Mouse (Mus musculus): ENCODE data around the gene Gm815. TPM values are rescaled to one million over a fixed set of nuclear protein-coding genes. Genes with fewer than 3 reads are reported as not detected.

The Gm815 gene
- polyA plus RNA-seq, 1 experiment from 2014 or later, result not detected

DNA sequence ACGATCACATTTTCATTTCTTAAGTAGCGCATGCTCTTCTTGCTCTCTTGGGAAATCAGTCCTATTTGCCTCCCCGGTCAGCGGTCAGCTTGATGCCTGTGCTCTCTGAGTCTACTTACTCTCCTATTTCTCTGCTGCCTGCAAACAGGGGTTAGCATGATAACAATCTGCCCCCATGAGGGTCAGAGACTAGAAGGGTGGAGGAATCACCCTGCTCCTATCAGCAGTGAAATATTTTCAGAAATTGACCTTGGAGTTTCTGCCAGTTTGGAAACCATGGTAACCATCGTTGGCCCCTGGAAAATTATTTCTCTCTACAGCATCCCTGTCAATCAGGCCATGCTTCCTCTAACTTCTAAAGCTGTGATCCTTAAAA, 26.5 kb upstream of the Gm815 start:
- Histone ChIP-seq H3K4me2 (replicated peaks) (no peak overlapping the region), H3K27ac (peak overlapping the region; percentile 72; the same call in 1 of the 2 replicates), H3K4me3 (no peak overlapping the region), H3K9ac (no peak overlapping the region), H3K4me1 (peaks cover 14% of the 10 kb centered on the region), H3K36me3 (no peaks in the 10 kb centered on the region), H3K27me3 (no peaks in the 10 kb centered on the region; the same call in 1 of the 2 replicates), H3K9me3 (replicated peaks) (no peaks in the 10 kb centered on the region)
- 37% methylated on average over 5 of the region's 5 CpGs for WGBS
- ATAC-seq (ENCODE audit: low FRiP score), result no peak

GRCm38 (mm10) chr19:26863662-26864061, 22.0 kb upstream of the Gm815 start:
- Histone ChIP-seq H3K4me2 (replicated peaks) (no peak overlapping the region), H3K27ac (no peak overlapping the region), H3K27me3 (no peaks in the 10 kb centered on the region; the same call in 1 of the 2 replicates), H3K4me3 (no peak overlapping the region), H3K4me1 (peaks cover 22% of the 10 kb centered on the region), H3K9ac (no peak overlapping the region), H3K36me3 (no peaks in the 10 kb centered on the region), H3K9me3 (replicated peaks) (no peaks in the 10 kb centered on the region)
- ATAC-seq (ENCODE audit: low FRiP score), result no peak
- 72% methylated on average over 5 of the region's 5 CpGs for WGBS

DNA sequence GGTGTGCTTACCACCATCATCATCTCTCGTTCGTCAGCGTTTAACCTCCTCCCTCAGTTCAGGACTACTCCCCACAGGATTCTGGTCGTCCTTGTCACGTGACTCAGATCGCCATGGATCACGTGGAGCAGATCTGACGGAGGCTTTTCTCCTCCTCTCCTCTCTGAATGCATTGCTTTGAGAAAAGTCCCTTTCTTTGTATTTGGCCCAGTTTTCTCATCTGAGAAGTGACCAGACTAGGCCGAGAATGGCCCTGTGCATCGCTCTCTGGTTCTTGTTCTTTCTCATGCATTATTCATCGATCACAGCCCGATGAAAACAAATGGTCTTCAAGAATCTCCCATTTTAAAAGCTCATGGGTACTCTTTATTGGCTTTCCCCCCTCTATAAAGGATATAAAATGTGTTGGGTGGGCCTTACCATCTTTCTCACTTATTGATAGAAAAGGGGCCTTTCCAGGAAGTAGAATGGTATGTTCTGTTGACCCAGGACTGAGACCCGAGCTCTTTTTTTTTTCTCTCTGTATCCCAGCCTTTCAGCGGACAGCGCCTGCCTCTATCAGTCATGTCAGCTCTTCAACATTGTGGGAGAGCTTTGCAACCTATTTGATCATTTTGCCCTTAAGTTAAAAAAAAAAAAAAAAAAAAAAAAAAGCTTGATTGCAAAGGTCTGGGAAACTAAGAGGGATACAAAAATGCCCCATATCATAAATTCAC, 20.5 kb upstream of the Gm815 start:
- peak; percentile 24; the same call in 1 of the 2 replicates for ATAC-seq (ENCODE audit: low FRiP score)
- H3K9me3 ChIP-seq (replicated peaks), result no peaks in the 10 kb centered on the region
- no peaks in the 10 kb centered on the region; the same call in 1 of the 2 replicates for H3K27me3 ChIP-seq
- no peak overlapping the region for H3K4me3 ChIP-seq
- 48% methylated on average over 15 of the region's 15 CpGs for WGBS
- no peaks in the 10 kb centered on the region for H3K36me3 ChIP-seq
- H3K9ac ChIP-seq, result no peak overlapping the region
- H3K4me2 ChIP-seq (replicated peaks), result no peak overlapping the region; the same call in 1 of the 2 replicates
- peak overlapping the region; percentile 67 for H3K27ac ChIP-seq
- H3K4me1 ChIP-seq, result peaks cover 22% of the 10 kb centered on the region

- no peaks in the 10 kb centered on the region for H3K9me3 ChIP-seq (replicated peaks)
- H3K9ac ChIP-seq, result no peak overlapping the region
- H3K27me3 ChIP-seq, result no peaks in the 10 kb centered on the region; the same call in 1 of the 2 replicates
- peaks cover 28% of the 10 kb centered on the region for H3K4me1 ChIP-seq
- ATAC-seq (ENCODE audit: low FRiP score), result peak; percentile 78
- no peak overlapping the region for H3K4me2 ChIP-seq (replicated peaks)
- no peaks in the 10 kb centered on the region for H3K36me3 ChIP-seq
- H3K27ac ChIP-seq, result peak overlapping the region; percentile 67; the same call in 1 of the 2 replicates
- no peak overlapping the region for H3K4me3 ChIP-seq
- 19% methylated on average over 7 of the region's 7 CpGs for WGBS
These were observed 19.9 kb upstream of the Gm815 start for GRCm38 (mm10) chr19:26865736-26866135.

- no peak for ATAC-seq (ENCODE audit: low FRiP score)
- no peak overlapping the region for H3K4me2 ChIP-seq (replicated peaks)
- peak overlapping the region; percentile 55; the same call in 1 of the 2 replicates for H3K27ac ChIP-seq
- H3K9ac ChIP-seq, result no peak overlapping the region
- H3K4me3 ChIP-seq, result no peak overlapping the region
- 41% methylated on average over 3 of the region's 3 CpGs for WGBS
- H3K36me3 ChIP-seq, result no peaks in the 10 kb centered on the region
- H3K4me1 ChIP-seq, result peaks cover 44% of the 10 kb centered on the region
- no peaks in the 10 kb centered on the region for H3K9me3 ChIP-seq (replicated peaks)
- H3K27me3 ChIP-seq, result no peaks in the 10 kb centered on the region
These were observed 16.1 kb upstream of the Gm815 start for GRCm38 (mm10) chr19:26869591-26869990.

- Histone ChIP-seq H3K4me3 (no peak overlapping the region), H3K36me3 (no peaks in the 10 kb centered on the region), H3K4me2 (replicated peaks) (no peak overlapping the region), H3K27me3 (0 out of 2 replicates have a peak, but pooled peaks cover 2% of the 10 kb centered on the region), H3K9ac (no peak overlapping the region), H3K9me3 (replicated peaks) (no peaks in the 10 kb centered on the region), H3K4me1 (peaks cover 40% of the 10 kb centered on the region), H3K27ac (peak overlapping the region; percentile 55; the same call in 1 of the 2 replicates)
- WGBS, result 11% methylated on average over 7 of the region's 7 CpGs
- no peak for ATAC-seq (ENCODE audit: low FRiP score)
These were observed 15.4 kb upstream of the Gm815 start for GRCm38 (mm10) chr19:26870280-26870679.

GRCm38 (mm10) chr19:26871096-26871495, 14.6 kb upstream of the Gm815 start:
- peaks cover 35% of the 10 kb centered on the region for H3K4me1 ChIP-seq
- no peak overlapping the region for H3K9ac ChIP-seq
- 0 out of 2 replicates have a peak, but pooled peaks have one; percentile 35 for ATAC-seq (ENCODE audit: low FRiP score)
- no peaks in the 10 kb centered on the region for H3K9me3 ChIP-seq (replicated peaks)
- H3K4me3 ChIP-seq, result no peak overlapping the region
- peak overlapping the region; percentile 55; the same call in 1 of the 2 replicates for H3K27ac ChIP-seq
- WGBS, result 27% methylated on average over 3 of the region's 3 CpGs
- no peaks in the 10 kb centered on the region for H3K36me3 ChIP-seq
- H3K27me3 ChIP-seq, result 0 out of 2 replicates have a peak, but pooled peaks cover 5% of the 10 kb centered on the region
- H3K4me2 ChIP-seq (replicated peaks), result no peak overlapping the region

GRCm38 (mm10) chr19:26872886-26873285, 12.8 kb upstream of the Gm815 start:
- Histone ChIP-seq H3K4me1 (peaks cover 39% of the 10 kb centered on the region), H3K36me3 (no peaks in the 10 kb centered on the region), H3K27me3 (0 out of 2 replicates have a peak, but pooled peaks cover 5% of the 10 kb centered on the region), H3K9me3 (replicated peaks) (no peaks in the 10 kb centered on the region), H3K4me2 (replicated peaks) (no peak overlapping the region), H3K27ac (peak overlapping the region; percentile 17; the same call in 1 of the 2 replicates), H3K9ac (no peak overlapping the region), H3K4me3 (no peak overlapping the region)
- WGBS, result 45% methylated on average over 6 of the region's 6 CpGs
- peak; percentile 69; the same call in 1 of the 2 replicates for ATAC-seq (ENCODE audit: low FRiP score)

DNA sequence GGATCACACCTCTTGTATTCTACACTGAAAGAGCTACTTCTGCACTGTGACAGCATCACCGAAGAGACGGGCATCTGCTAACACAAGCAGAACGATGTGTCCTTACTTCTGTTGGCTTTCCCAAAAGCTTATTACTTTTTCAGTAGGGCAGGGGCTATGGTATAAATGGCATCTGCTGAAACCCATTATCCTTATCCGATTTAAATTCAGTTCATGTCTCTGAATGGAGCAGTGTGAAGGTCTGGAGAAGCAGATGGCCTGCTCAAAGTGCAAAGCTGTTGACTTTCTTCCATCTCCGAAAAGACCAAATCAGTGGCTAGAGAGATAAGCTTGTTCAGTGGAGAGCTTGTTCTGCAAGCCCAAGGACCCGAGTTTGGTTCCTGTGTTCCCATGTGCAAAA, 10.1 kb upstream of the Gm815 start:
- Histone ChIP-seq H3K9me3 (replicated peaks) (no peaks in the 10 kb centered on the region), H3K4me1 (peaks cover 26% of the 10 kb centered on the region), H3K4me3 (no peak overlapping the region), H3K27ac (no peak overlapping the region), H3K27me3 (0 out of 2 replicates have a peak, but pooled peaks cover 5% of the 10 kb centered on the region), H3K9ac (no peak overlapping the region), H3K4me2 (replicated peaks) (no peak overlapping the region), H3K36me3 (no peaks in the 10 kb centered on the region)
- ATAC-seq (ENCODE audit: low FRiP score), result no peak
- whole genome bisulfite sequencing, result 80% methylated on average over 6 of the region's 6 CpGs

DNA sequence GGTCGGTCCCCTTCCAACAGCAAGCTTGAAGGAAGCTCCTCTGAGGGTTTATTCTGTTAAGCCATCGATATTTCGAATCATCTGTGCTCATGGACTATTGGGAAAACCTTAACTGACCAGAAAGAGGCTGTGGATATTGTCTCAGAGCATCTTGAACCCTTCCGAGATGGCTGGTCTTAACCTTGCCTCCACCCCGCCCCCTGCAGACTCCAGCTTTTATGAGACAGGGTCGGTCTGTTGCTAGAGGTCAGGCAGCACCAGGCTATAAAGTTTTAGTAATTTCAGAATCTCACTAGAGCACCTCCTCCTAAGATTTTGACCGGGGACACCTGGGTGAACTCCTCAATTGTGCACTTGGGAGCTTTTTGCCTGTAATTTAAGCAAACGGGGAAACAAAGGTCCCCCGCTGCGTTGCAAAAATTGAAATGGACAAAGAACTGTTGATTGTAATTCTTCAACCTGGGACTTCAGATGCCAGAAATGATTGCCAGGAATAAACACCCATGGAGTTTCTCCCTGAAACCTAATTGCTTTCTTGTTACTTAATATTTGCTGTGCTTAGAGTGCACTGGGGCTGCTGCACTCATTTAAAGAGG, 8.4 kb upstream of the Gm815 start:
- no peak overlapping the region for H3K27ac ChIP-seq
- ATAC-seq (ENCODE audit: low FRiP score), result no peak
- no peak overlapping the region for H3K9ac ChIP-seq
- no peaks in the 10 kb centered on the region for H3K36me3 ChIP-seq
- no peaks in the 10 kb centered on the region for H3K9me3 ChIP-seq (replicated peaks)
- H3K4me2 ChIP-seq (replicated peaks), result no peak overlapping the region
- peaks cover 14% of the 10 kb centered on the region; the same call in 1 of the 2 replicates for H3K4me1 ChIP-seq
- no peak overlapping the region for H3K4me3 ChIP-seq
- H3K27me3 ChIP-seq, result 0 out of 2 replicates have a peak, but pooled peaks cover 5% of the 10 kb centered on the region
- WGBS, result 14% methylated on average over 10 of the region's 10 CpGs

- no peak for ATAC-seq (ENCODE audit: low FRiP score)
- WGBS, result 80% methylated on average over 4 of the region's 4 CpGs
- no peak overlapping the region for H3K4me3 ChIP-seq
These were observed 5.8 kb upstream of the Gm815 start for GRCm38 (mm10) chr19:26879856-26880255.

DNA sequence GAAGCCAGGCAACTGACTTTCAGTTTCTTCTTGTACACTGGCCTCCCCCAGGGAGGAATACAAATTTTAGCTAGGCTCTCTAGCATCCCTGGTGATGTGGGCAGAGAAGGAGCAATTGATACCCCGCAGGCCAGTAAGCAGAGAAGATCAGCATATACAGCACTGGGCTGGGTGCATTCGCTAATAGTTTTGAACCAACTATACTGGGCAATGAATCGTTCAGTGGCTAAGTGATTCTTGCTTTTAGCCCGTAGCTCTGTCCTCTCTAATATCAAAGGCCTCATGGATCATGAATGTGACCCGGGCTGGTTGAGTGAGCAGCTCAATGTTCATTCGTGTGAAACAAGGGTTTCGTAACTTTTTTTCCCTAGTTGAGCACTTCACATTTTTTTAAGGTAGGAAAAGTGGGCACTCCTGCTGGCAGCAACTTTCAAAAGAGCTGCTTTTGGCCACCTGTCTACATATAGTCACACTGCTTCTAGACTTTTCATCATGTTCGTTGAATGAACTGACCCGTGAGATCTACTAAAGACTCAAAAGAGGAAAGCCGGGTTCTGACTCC, 3.7 kb upstream of the Gm815 start:
- Histone ChIP-seq H3K4me2 (replicated peaks) (no peak overlapping the region), H3K4me3 (no peak overlapping the region), H3K27me3 (no peaks in the 10 kb centered on the region; the same call in 1 of the 2 replicates), H3K4me1 (0 out of 2 replicates have a peak, but pooled peaks cover 3% of the 10 kb centered on the region), H3K9me3 (replicated peaks) (no peaks in the 10 kb centered on the region), H3K27ac (no peak overlapping the region), H3K9ac (no peak overlapping the region), H3K36me3 (no peaks in the 10 kb centered on the region)
- 84% methylated on average over 10 of the region's 10 CpGs for WGBS
- ATAC-seq (ENCODE audit: low FRiP score), result no peak

More at GRCm38 (mm10) chr19:26879856-26880255, 5.8 kb upstream of the Gm815 start:
- Histone ChIP-seq H3K9me3 (replicated peaks) (no peaks in the 10 kb centered on the region), H3K9ac (no peak overlapping the region), H3K36me3 (no peaks in the 10 kb centered on the region), H3K4me1 (0 out of 2 replicates have a peak, but pooled peaks cover 5% of the 10 kb centered on the region), H3K27ac (no peak overlapping the region), H3K4me2 (replicated peaks) (no peak overlapping the region), H3K27me3 (peaks cover 5% of the 10 kb centered on the region; the same call in 1 of the 2 replicates)

Data from hindbrain, embryonic 12.5 days (tissue).